In genomic region chr2:120563235-120563990, GRCm38 (mm10) we compare ENCODE assay signal across 8 mouse cellular contexts. TPM values are rescaled to one million over a fixed set of nuclear protein-coding genes. Genes with fewer than 3 reads are reported as not detected.
DNase-seq lines count a peak whose midpoint lies in the region; ATAC-seq and TF ChIP-seq lines count a peak whose summit lies in the region.

Zfp106 (minus strand) TSS chr2:120563843.

- ATAC-seq in erythroblast, adult 5-6 weeks (replicated peaks; ENCODE audit: low FRiP score, poor library complexity, severe bottlenecking), result peak; percentile 80
- ATAC-seq in kidney, embryonic 16.5 days (ENCODE audit: low FRiP score, low TSS enrichment), result peak; percentile 75

- no peaks in the 10 kb centered on the region for H3K9me3 ChIP-seq in heart, embryonic 10.5 days
- H3K9me3 ChIP-seq in kidney, embryonic 16.5 days (ENCODE audit: low read length), result no peaks in the 10 kb centered on the region

- peak; percentile 77 for TF ChIP-seq POLR2A in liver, adult 2 months (IDR thresholded peaks at IDR 0.05; ENCODE audit: extremely low read depth, insufficient read depth, low read length)
- TF ChIP-seq POLR2A in myocyte (IDR thresholded peaks at IDR 0.05; ENCODE audit: insufficient read length, low read depth), result peak; percentile 82

- H3K9ac ChIP-seq in kidney, embryonic 16.5 days (replicated peaks; ENCODE audit: low read length), result peak within 1 kb of the TSS; percentile 94
- H3K9ac ChIP-seq in liver, adult 2 months (ENCODE audit: low read depth, low read length), result peak within 1 kb of the TSS; percentile 98

- TF ChIP-seq CTCF in liver, adult 2 months (IDR thresholded peaks at IDR 0.05; ENCODE audit: low read depth, low read length), result no peak

- peak within 1 kb of the TSS; percentile 63 for H3K4me2 ChIP-seq in kidney, embryonic 16.5 days (replicated peaks; ENCODE audit: low read depth, low read length)
- peak within 1 kb of the TSS; percentile 64 for H3K4me2 ChIP-seq in myocyte (ENCODE audit: low read depth)

- peak within 1 kb of the TSS; percentile 84 for H3ac ChIP-seq in myocyte (ENCODE audit: control insufficient read depth, insufficient read length)

- DNase-seq in B cell, adult 2 months, result peak; percentile 88 to 90
- DNase-seq in brain, adult 2 months (ENCODE audit: low read depth, low spot score), result peak; percentile 96
- peak; percentile 93 for DNase-seq in heart, embryonic 10.5 days (ENCODE audit: low spot score)
- peak; percentile 86 for DNase-seq in liver, adult 2 months (ENCODE audit: extremely low read depth, low read depth, low spot score)
- DNase-seq in splenic B cell, adult 2 months (ENCODE audit: low read depth, low spot score), result peak; percentile 93

- under 1% methylated on average over 50 of the region's 50 CpGs for WGBS in heart, embryonic 10.5 days
- WGBS in kidney, embryonic 16.5 days, result under 1% methylated on average over 50 of the region's 50 CpGs
- WGBS in liver, adult 2 months, result 1% methylated on average over 50 of the region's 50 CpGs

- peak within 1 kb of the TSS; percentile 95 for H3K4me3 ChIP-seq in heart, embryonic 10.5 days
- H3K4me3 ChIP-seq in kidney, embryonic 16.5 days (ENCODE audit: low read length), result peak within 1 kb of the TSS; percentile 97
- H3K4me3 ChIP-seq in liver, adult 2 months (ENCODE audit: insufficient read depth, low read depth, low read length), result peak within 1 kb of the TSS; percentile 78
- H3K4me3 ChIP-seq in myocyte, result peak within 1 kb of the TSS; percentile 65

- H3K79me2 ChIP-seq in liver, adult 2 months (ENCODE audit: control insufficient read depth, insufficient read depth, low read length), result peaks cover 22% of the 10 kb centered on the region
- peaks cover 54% of the 10 kb centered on the region for H3K79me2 ChIP-seq in myocyte (ENCODE audit: control insufficient read depth, insufficient read depth)

- H3K36me3 ChIP-seq in heart, embryonic 10.5 days, result peaks cover 6% of the 10 kb centered on the region
- 0 out of 2 replicates have a peak, but pooled peaks cover 3% of the 10 kb centered on the region for H3K36me3 ChIP-seq in kidney, embryonic 16.5 days (ENCODE audit: insufficient read depth, low read length)
- H3K36me3 ChIP-seq in liver, adult 2 months (ENCODE audit: control insufficient read depth, insufficient read depth, low read length), result peaks cover 3% of the 10 kb centered on the region; the same call in 1 of the 2 replicates
- H3K36me3 ChIP-seq in myocyte (ENCODE audit: control insufficient read depth, insufficient read depth), result no peaks in the 10 kb centered on the region
- H3K36me3 ChIP-seq in splenic B cell, adult 2 months (ENCODE audit: control insufficient read depth, insufficient read depth, low read length, poor library complexity, severe bottlenecking), result no peaks in the 10 kb centered on the region; the same call in 1 of the 2 replicates

- H3K27me3 ChIP-seq in heart, embryonic 10.5 days (ENCODE audit: insufficient read depth, poor library complexity, severe bottlenecking), result no peaks in the 10 kb centered on the region
- no peaks in the 10 kb centered on the region for H3K27me3 ChIP-seq in kidney, embryonic 16.5 days (ENCODE audit: insufficient read depth, low read length)
- H3K27me3 ChIP-seq in liver, adult 2 months (ENCODE audit: control insufficient read depth, insufficient read depth, low read length), result no peaks in the 10 kb centered on the region
- no peaks in the 10 kb centered on the region for H3K27me3 ChIP-seq in myocyte (ENCODE audit: control insufficient read depth, insufficient read depth, insufficient read length)
- H3K27me3 ChIP-seq in splenic B cell, adult 2 months (ENCODE audit: control insufficient read depth, insufficient read depth, low read length, poor library complexity, severe bottlenecking), result no peaks in the 10 kb centered on the region

- peak within 1 kb of the TSS; percentile 98 for H3K27ac ChIP-seq in heart, embryonic 10.5 days
- H3K27ac ChIP-seq in kidney, embryonic 16.5 days (ENCODE audit: low read length), result peak within 1 kb of the TSS; percentile 75
- peak within 1 kb of the TSS; percentile 97 for H3K27ac ChIP-seq in liver, adult 2 months (replicated peaks; ENCODE audit: insufficient read depth, low read depth, low read length)

- H3K4me1 ChIP-seq in heart, embryonic 10.5 days, result peaks cover 2% of the 10 kb centered on the region; the same call in 1 of the 2 replicates
- H3K4me1 ChIP-seq in kidney, embryonic 16.5 days (ENCODE audit: insufficient read depth, low read length), result peaks cover 9% of the 10 kb centered on the region
- H3K4me1 ChIP-seq in liver, adult 2 months (ENCODE audit: control insufficient read depth, insufficient read depth, low read length), result peaks cover 7% of the 10 kb centered on the region

TF ChIP-seq in myocyte, 11 proteins besides CTCF, POLR2A, EP300 and RAD21:
- no peak for TF ChIP-seq USF1 (IDR thresholded peaks at IDR 0.05; ENCODE audit: low read depth)
- no peak for TF ChIP-seq TCF3 (IDR thresholded peaks at IDR 0.05; ENCODE audit: insufficient read length, low read depth)
- TF ChIP-seq MYOG (IDR thresholded peaks at IDR 0.05; ENCODE audit: control insufficient read depth in 1 of 3, insufficient read depth in 1 of 3, insufficient read length in 2 of 3, low read depth in 2 of 3), result peak in 2 of 3 experiments; percentile 56 to 69
- no peak for TF ChIP-seq E2F4 (IDR thresholded peaks at IDR 0.05; ENCODE audit: insufficient read depth)
- no peak for TF ChIP-seq REST (IDR thresholded peaks at IDR 0.05; ENCODE audit: insufficient read depth, insufficient read length)
- no peak for TF ChIP-seq CEBPB (IDR thresholded peaks at IDR 0.05; ENCODE audit: insufficient read depth, poor library complexity, severe bottlenecking)
- peak; percentile 75 for TF ChIP-seq POLR2AphosphoS2 (IDR thresholded peaks at IDR 0.05; ENCODE audit: insufficient read length, low read depth)
- TF ChIP-seq TCF12 (IDR thresholded peaks at IDR 0.05; ENCODE audit: insufficient read depth, poor library complexity, severe bottlenecking), result no peak
- no peak for TF ChIP-seq MAX (IDR thresholded peaks at IDR 0.05; ENCODE audit: low read depth)
- peak in 2 of 3 experiments; percentile 64 to 67 for TF ChIP-seq MYOD1 (IDR thresholded peaks at IDR 0.05; ENCODE audit: control insufficient read depth in 1 of 3, insufficient read length in 2 of 3, low read depth in 2 of 3)
- peak; percentile 31 for TF ChIP-seq SRF (IDR thresholded peaks at IDR 0.05; ENCODE audit: control insufficient read depth, insufficient read length, low read depth)

RNA-seq across cellular contexts. Expression of gene Zfp106, which starts in this region (rescaled TPM):
- total RNA-seq in erythroblast, adult 5-6 weeks (2015; ENCODE audit: low replicate concordance), result 20.4 and 23.2 TPM in 2 replicates
- 25.0 and 39.2 TPM in 2 replicates for total RNA-seq in erythroblast, adult 5-6 weeks (2017; ENCODE audit: low replicate concordance)
- polyA plus RNA-seq in heart, embryonic 10.5 days (2016; fragmentation: Nextera tagmentation; extraction: Ambion mirVana), result 59.7 and 64.8 TPM in 2 replicates
- 45.5 and 50.7 TPM in 2 replicates for polyA plus RNA-seq in kidney, embryonic 16.5 days (2015; fragmentation: Nextera tagmentation; extraction: Ambion mirVana)
- 34.6 and 35.6 TPM in 2 replicates for total RNA-seq in liver, adult 2 months (2014; rRNA removed)
- 29.6 and 30.1 TPM in 2 replicates for polyA plus RNA-seq in liver, adult 2 months (2012; rRNA removed)
- polyA plus RNA-seq in myocyte (2012; fragmentation: generic; extraction: Trizol), result 94.6 TPM

Comparison
In these comparisons a context has a peak if more than half of its experiments do, and no peak if none do; other contexts are left out.
1. Peak in every context shown above with its lines: DNase-seq, ATAC-seq, H3K4me3 ChIP-seq and H3K27ac ChIP-seq.